Mouse (Mus musculus) myocyte (in vitro differentiated cells): ENCODE data around the gene Scamp1.

Experiments
- MAX ChIP-seq: IDR thresholded peaks from one replicate; pipeline ENCODE4 v1.6.1; 2011; ENCODE audit warnings: low read depth, mild to moderate bottlenecking, control low read depth
- POLR2A ChIP-seq: IDR thresholded peaks from one replicate; pipeline ENCODE4 v1.6.1; 2011; ENCODE audit warnings: low read depth, mild to moderate bottlenecking, control low read depth, moderate library complexity; ENCODE audit not compliant: insufficient read length
- TCF12 ChIP-seq: IDR thresholded peaks from one replicate; pipeline ENCODE4 v1.6.1; 2011; ENCODE audit warnings: mild to moderate bottlenecking, control low read depth; ENCODE audit not compliant: poor library complexity, insufficient read depth, severe bottlenecking
- USF1 ChIP-seq: IDR thresholded peaks from one replicate; pipeline ENCODE4 v1.6.1; 2011; ENCODE audit warnings: low read depth, mild to moderate bottlenecking, control low read depth, moderate library complexity

GRCm38 (mm10) chr13:94250188-94250587 lies 35.5 kb downstream of the Scamp1 start:
- TF ChIP-seq TCF12: no peak
- TF ChIP-seq USF1: no peak
- TF ChIP-seq POLR2A: no peak
- TF ChIP-seq MAX: no peak
